Mouse (Mus musculus) small intestine, adult 2 months (tissue): ENCODE measurements around the gene Mpped2. TPM values are rescaled to one million over a fixed set of nuclear protein-coding genes. Genes with fewer than 3 reads are reported as not detected.
A peak's percentile ranks its signal among the peaks of the same experiment; 100 is the strongest.

ENCODE experiments used
- H3K27ac ChIP-seq: fragments of 200-500 bp; 2 replicates; pipeline ENCODE4 v1.5.1; 2012; ENCODE audit warnings: low read depth, low read length, control low read depth, inconsistent platforms; ENCODE audit not compliant: insufficient read depth
- H3K27me3 ChIP-seq: fragments of 200-500 bp; 2 replicates; pipeline ENCODE4 v1.6.1; 2012; ENCODE audit warnings: mild to moderate bottlenecking, moderate library complexity, low read length, inconsistent platforms; ENCODE audit not compliant: control insufficient read depth, insufficient read depth
- H3K36me3 ChIP-seq: fragments of 200-500 bp; 2 replicates; pipeline ENCODE4 v1.6.1; 2012; ENCODE audit warnings: mild to moderate bottlenecking, low read length, control low read depth, inconsistent platforms; ENCODE audit not compliant: control insufficient read depth, insufficient read depth
- H3K4me1 ChIP-seq: fragments of 200-500 bp; 2 replicates; pipeline ENCODE4 v1.6.1; 2012; ENCODE audit warnings: low read length, inconsistent platforms, mixed read lengths; ENCODE audit not compliant: control insufficient read depth, insufficient read depth, insufficient read length
- H3K4me3 ChIP-seq: fragments of 200-500 bp; 2 replicates; pipeline ENCODE4 v1.5.1; 2012; ENCODE audit warnings: low read depth, mild to moderate bottlenecking, control low read depth, inconsistent platforms, low read length, moderate library complexity
- CTCF ChIP-seq: fragments of 200-500 bp; IDR thresholded peaks from 2 replicates; pipeline ENCODE4 v1.5.1; 2012; ENCODE audit warnings: low read depth, mild to moderate bottlenecking, control low read depth, inconsistent platforms, low read length, moderate library complexity, mixed read lengths; ENCODE audit not compliant: insufficient replicate concordance, insufficient read length; ENCODE audit errors: extremely low read depth
- POLR2A ChIP-seq: fragments of 200-500 bp; IDR thresholded peaks from 2 replicates; pipeline ENCODE4 v1.6.1; 2012; ENCODE audit warnings: low read depth, mild to moderate bottlenecking, control low read depth, inconsistent platforms, low read length, moderate library complexity
- WGBS: fragments of 180-500 bp; shearing (Covaris S2); methylation state at CpG from one replicate; pipeline ENCODE4 v1.1.7; 2018; 5-methylcytosine and 5-hydroxymethylcytosine counted together
- polyA plus RNA-seq: library from polyadenylated mRNA; depleted of rRNA; stranded (reverse); fragments of >200 nt; gene quantifications from 2 replicates; pipeline ENCODE4 v1.2.3, GENCODE M21; 2012; rRNA removed

The Mpped2 gene
- 0.34 and 0.39 TPM in 2 replicates for polyA plus RNA-seq

DNA sequence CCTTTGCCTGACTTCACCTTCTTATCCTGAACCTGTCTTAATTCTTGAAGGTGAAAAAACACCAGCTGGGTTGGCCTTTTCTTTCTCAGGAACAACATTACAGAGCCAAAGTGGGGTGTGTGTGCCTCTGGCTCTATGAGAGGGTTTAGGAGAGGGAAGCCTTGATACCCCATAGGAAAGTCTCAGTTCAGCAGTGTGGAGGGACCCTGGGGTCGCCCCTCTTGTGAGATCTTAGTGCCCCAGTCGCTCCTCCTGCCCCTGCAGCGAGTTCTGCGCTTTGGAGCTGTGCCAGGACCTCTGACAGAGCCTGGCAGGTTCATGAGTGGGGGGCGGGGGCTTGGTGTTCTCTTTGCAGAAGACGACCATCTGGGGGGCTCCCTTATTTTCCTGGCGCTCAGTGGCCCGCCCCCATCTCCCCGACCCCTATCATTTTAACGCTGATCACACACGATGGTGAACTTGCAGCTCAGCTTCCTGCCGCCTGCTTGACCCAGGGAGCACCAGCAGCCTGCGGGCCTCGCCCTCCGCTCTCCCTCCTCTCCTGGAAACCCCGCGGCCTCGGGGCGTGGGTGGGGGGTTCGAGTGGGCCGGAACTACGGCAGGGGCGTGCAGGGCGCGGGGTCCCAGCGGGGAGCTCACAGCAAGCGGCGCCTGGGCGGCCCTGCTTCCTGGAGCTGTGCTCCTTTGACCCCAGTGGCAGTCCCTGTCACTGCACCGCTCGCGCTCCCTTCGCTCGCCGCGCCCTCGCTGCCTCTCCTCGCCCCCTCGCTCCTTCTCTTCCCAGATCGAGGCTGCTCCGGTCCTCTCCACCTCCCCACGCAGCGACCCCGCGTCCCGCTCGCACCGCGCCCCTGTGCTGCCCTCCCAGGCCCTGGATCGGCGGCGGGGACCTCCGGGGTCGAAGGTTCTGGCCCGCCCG lies at the start of gene Mpped2:
TSS of gene Mpped2 (plus strand) at position 487 of the 919 bp plus-strand sequence.
- WGBS = 1% methylated on average over 55 of the region's 56 CpGs
- Histone ChIP-seq H3K27me3 (peaks cover 25% of the 10 kb centered on the region), H3K36me3 (no peaks in the 10 kb centered on the region), H3K4me3 (peak within 1 kb of the TSS; percentile 77), H3K27ac (no peak within 1 kb of the TSS), H3K4me1 (no peaks in the 10 kb centered on the region)
- no peak for TF ChIP-seq CTCF
- TF ChIP-seq POLR2A = no peak

GRCm38 (mm10) chr2:106644782-106645181 lies 48.3 kb upstream of the Mpped2 start:
- WGBS = 80% methylated on average over 3 of the region's 3 CpGs
- TF ChIP-seq POLR2A (no peak), CTCF (no peak)
- no peaks in the 10 kb centered on the region for H3K4me1 ChIP-seq

GRCm38 (mm10) chr2:106649686-106650570 lies 43.1 kb upstream of the Mpped2 start:
- TF ChIP-seq POLR2A = no peak
- TF ChIP-seq CTCF = no peak
- peak overlapping the region; percentile 1; the same call in 1 of the 2 replicates for H3K4me3 ChIP-seq
- H3K36me3 ChIP-seq = no peaks in the 10 kb centered on the region
- no peaks in the 10 kb centered on the region for H3K27me3 ChIP-seq
- WGBS = 6% methylated on average over 25 of the region's 25 CpGs
- H3K27ac ChIP-seq = no peak overlapping the region
- no peaks in the 10 kb centered on the region for H3K4me1 ChIP-seq

More at GRCm38 (mm10) chr2:106644782-106645181, 48.3 kb upstream of the Mpped2 start:
- Histone ChIP-seq H3K4me3 (no peak overlapping the region), H3K36me3 (no peaks in the 10 kb centered on the region), H3K27me3 (no peaks in the 10 kb centered on the region), H3K27ac (no peak overlapping the region)

GRCm38 (mm10) chr2:106652151-106652550 lies 40.9 kb upstream of the Mpped2 start:
- H3K36me3 ChIP-seq = no peaks in the 10 kb centered on the region
- H3K4me1 ChIP-seq = no peaks in the 10 kb centered on the region
- H3K4me3 ChIP-seq = no peak overlapping the region
- no peak overlapping the region for H3K27ac ChIP-seq
- no peaks in the 10 kb centered on the region for H3K27me3 ChIP-seq
- TF ChIP-seq POLR2A (no peak), CTCF (no peak)
- 80% methylated on average over 8 of the region's 8 CpGs for WGBS

DNA sequence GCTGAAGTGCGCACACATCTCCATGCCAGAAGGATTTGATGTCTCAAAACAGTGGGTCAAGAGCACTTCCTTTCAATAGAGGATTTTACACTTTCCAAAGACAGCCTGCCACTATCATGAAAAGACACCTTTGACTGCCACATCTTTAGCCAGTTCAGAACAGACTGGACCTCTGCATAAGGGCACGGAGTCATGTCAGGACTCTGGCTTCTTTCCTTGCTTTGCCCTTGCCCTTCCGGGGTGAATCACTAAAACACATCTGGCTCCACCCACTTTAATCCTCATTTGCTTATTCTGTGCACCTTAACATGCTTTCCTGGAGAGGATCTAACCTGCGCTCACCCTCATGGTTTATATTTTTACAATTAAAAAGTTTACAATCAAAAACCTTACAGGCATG lies 40.3 kb upstream of the Mpped2 start:
- Histone ChIP-seq H3K4me1 (no peaks in the 10 kb centered on the region), H3K4me3 (no peak overlapping the region), H3K36me3 (no peaks in the 10 kb centered on the region), H3K27ac (no peak overlapping the region), H3K27me3 (no peaks in the 10 kb centered on the region)
- no peak for TF ChIP-seq CTCF
- TF ChIP-seq POLR2A = no peak
- 76% methylated on average over 4 of the region's 4 CpGs for WGBS

- H3K27ac ChIP-seq = no peak overlapping the region
- H3K36me3 ChIP-seq = no peaks in the 10 kb centered on the region
- no peaks in the 10 kb centered on the region for H3K4me1 ChIP-seq
- no peaks in the 10 kb centered on the region for H3K27me3 ChIP-seq
- no peak overlapping the region for H3K4me3 ChIP-seq
- 80% methylated on average over 4 of the region's 4 CpGs for WGBS
- TF ChIP-seq POLR2A = no peak
- TF ChIP-seq CTCF = no peak
Measured at GRCm38 (mm10) chr2:106653261-106653660, 39.8 kb upstream of the Mpped2 start.
